In genomic region chr9:66620055-66620454, GRCm38 (mm10) we compare ENCODE assay signal across 10 mouse cellular contexts. TPM values are rescaled to one million over a fixed set of nuclear protein-coding genes. Genes with fewer than 3 reads are reported as not detected.
DNase-seq lines count a peak whose midpoint lies in the region; ATAC-seq and TF ChIP-seq lines count a peak whose summit lies in the region.
"Had no signal": no experiment of that assay in that cellular context is flagged by ENCODE, and none has a peak within 500 bp of the region (broad histone marks: within the 10 kb centered on the region; RNA-seq: fewer than 3 reads in every experiment).

No protein-coding gene starts in this region.

- intact Hi-C loops in gastrocnemius, adult 2 months (cut with DNase I) = no loop called here
- intact Hi-C loops in gastrocnemius, postnatal 36 days (cut with DNase I) = no loop called here

- H3K4me1 ChIP-seq in kidney, embryonic 15.5 days = peaks cover 22% of the 10 kb centered on the region
- H3K4me1 ChIP-seq in embryonic facial prominence, embryonic 13.5 days = peaks cover 35% of the 10 kb centered on the region
- H3K4me1 ChIP-seq in liver, embryonic 14.5 days (replicated peaks; ENCODE audit: control insufficient read depth in 2 of 2, insufficient read depth in 2 of 2, low read length in 1 of 2) = peaks cover 13 to 29% of the 10 kb centered on the region in 2 experiments
- H3K4me1 ChIP-seq in forebrain, embryonic 16.5 days (replicated peaks; ENCODE audit: control insufficient read depth, insufficient read depth, low read length) = 0 out of 2 replicates have a peak, but pooled peaks cover 2% of the 10 kb centered on the region

- TF ChIP-seq EP300 in liver, embryonic 14.5 days (IDR thresholded peaks at IDR 0.05; ENCODE audit: low read depth) = no peak

- TF ChIP-seq CTCF in gastrocnemius, adult 2 months (IDR thresholded peaks at IDR 0.05) = no peak
- no peak for TF ChIP-seq CTCF in liver, embryonic 14.5 days (IDR thresholded peaks at IDR 0.05; ENCODE audit: low read depth)

- no peaks in the 10 kb centered on the region for H3K36me3 ChIP-seq in kidney, embryonic 15.5 days
- no peaks in the 10 kb centered on the region for H3K36me3 ChIP-seq in embryonic facial prominence, embryonic 13.5 days
- no peaks in the 10 kb centered on the region for H3K36me3 ChIP-seq in liver, embryonic 14.5 days (replicated peaks; ENCODE audit: control insufficient read depth, insufficient read depth, low read depth)
- no peaks in the 10 kb centered on the region for H3K36me3 ChIP-seq in forebrain, embryonic 16.5 days (ENCODE audit: control insufficient read depth, insufficient read depth)
- H3K36me3 ChIP-seq: G1E had no signal

- 46% methylated on average over 1 of the region's 1 CpGs for WGBS in kidney, embryonic 15.5 days
- 77% methylated on average over 1 of the region's 1 CpGs for WGBS in embryonic facial prominence, embryonic 13.5 days
- WGBS in liver, embryonic 14.5 days (ENCODE audit: insufficient replicate concordance) = 52% methylated on average over 1 of the region's 1 CpGs
- WGBS in forebrain, embryonic 16.5 days = 100% methylated on average over 1 of the region's 1 CpGs

- DNase-seq in gastrocnemius, adult 2 months = no peak
- DNase-seq in gastrocnemius, postnatal 36 days = no peak
- DNase-seq in kidney, adult 18-20 months = no peak
- no peak for DNase-seq in liver, embryonic 14.5 days (ENCODE audit: low read depth in 3 of 3, low spot score in 3 of 3)
- no peak for DNase-seq in urinary bladder, postnatal 36 days (ENCODE audit: low spot score in 2 of 2)
- DNase-seq: cerebellum, adult 11-12 months had no signal

- H3K27me3 ChIP-seq in kidney, embryonic 15.5 days = no peaks in the 10 kb centered on the region
- no peaks in the 10 kb centered on the region for H3K27me3 ChIP-seq in embryonic facial prominence, embryonic 13.5 days
- H3K27me3 ChIP-seq in liver, embryonic 14.5 days (ENCODE audit: control insufficient read depth, insufficient read depth, low read length) = no peaks in the 10 kb centered on the region
- H3K27me3 ChIP-seq in forebrain, embryonic 16.5 days (replicated peaks; ENCODE audit: control insufficient read depth, insufficient read depth, low read length) = no peaks in the 10 kb centered on the region

- H3K9me3 ChIP-seq in kidney, embryonic 15.5 days (replicated peaks) = no peaks in the 10 kb centered on the region
- H3K9me3 ChIP-seq in embryonic facial prominence, embryonic 13.5 days = no peaks in the 10 kb centered on the region
- H3K9me3 ChIP-seq in liver, embryonic 14.5 days (ENCODE audit: control insufficient read depth, low read length) = no peaks in the 10 kb centered on the region
- no peaks in the 10 kb centered on the region for H3K9me3 ChIP-seq in forebrain, embryonic 16.5 days (ENCODE audit: control insufficient read depth, low read length)

- no peak for ATAC-seq in kidney, embryonic 15.5 days (replicated peaks; ENCODE audit: low FRiP score)
- no peak for ATAC-seq in embryonic facial prominence, embryonic 13.5 days (ENCODE audit: insufficient number of reproducible peaks, insufficient read depth, low FRiP score, low TSS enrichment, low read depth)
- ATAC-seq in liver, embryonic 14.5 days (ENCODE audit: insufficient read depth) = no peak
- ATAC-seq in forebrain, embryonic 16.5 days = no peak

- H3K4me2 ChIP-seq in kidney, embryonic 15.5 days = no peak overlapping the region
- H3K4me2 ChIP-seq in embryonic facial prominence, embryonic 13.5 days = no peak overlapping the region
- peak overlapping the region; percentile 20; the same call in 1 of the 2 replicates for H3K4me2 ChIP-seq in liver, embryonic 14.5 days (ENCODE audit: low read depth)
- no peak overlapping the region for H3K4me2 ChIP-seq in forebrain, embryonic 16.5 days (ENCODE audit: low read length)

- peak overlapping the region; percentile 82 for H3K27ac ChIP-seq in gastrocnemius, adult 2 months
- H3K27ac ChIP-seq in kidney, embryonic 15.5 days = peak overlapping the region; percentile 91
- H3K27ac ChIP-seq in embryonic facial prominence, embryonic 13.5 days = peak overlapping the region; percentile 63
- H3K27ac ChIP-seq in liver, embryonic 14.5 days = no peak overlapping the region
- no peak overlapping the region for H3K27ac ChIP-seq in forebrain, embryonic 16.5 days (ENCODE audit: low read length)

- H3K9ac ChIP-seq in kidney, embryonic 15.5 days = no peak overlapping the region
- H3K9ac ChIP-seq in embryonic facial prominence, embryonic 13.5 days = no peak overlapping the region
- H3K9ac ChIP-seq in liver, embryonic 14.5 days (replicated peaks) = no peak overlapping the region
- no peak overlapping the region for H3K9ac ChIP-seq in forebrain, embryonic 16.5 days (replicated peaks; ENCODE audit: low read depth, low read length)

- no peak overlapping the region for H3K4me3 ChIP-seq in gastrocnemius, adult 2 months
- H3K4me3 ChIP-seq in kidney, embryonic 15.5 days (replicated peaks) = no peak overlapping the region
- H3K4me3 ChIP-seq in embryonic facial prominence, embryonic 13.5 days = no peak overlapping the region
- no peak overlapping the region for H3K4me3 ChIP-seq in liver, embryonic 14.5 days (ENCODE audit: insufficient read depth in 1 of 2, low read depth in 2 of 2, low read length in 2 of 2)
- H3K4me3 ChIP-seq in forebrain, embryonic 16.5 days (replicated peaks; ENCODE audit: low read length) = no peak overlapping the region

RNA-seq across cellular contexts. Expression of gene Usp3, which starts 27.1 kb away (rescaled TPM):
- 10 to 100 TPM; 15.0 to 17.1 TPM for total RNA-seq in gastrocnemius, adult 2 months (2021)
- total RNA-seq in gastrocnemius, postnatal 36 days (2021) = 10 to 100 TPM; 13.2 to 15.4 TPM
- 66.2 and 68.0 TPM in 2 replicates for polyA plus RNA-seq in kidney, embryonic 15.5 days (2015; fragmentation: Nextera tagmentation; extraction: Ambion mirVana)
- 75.2 and 92.2 TPM in 2 replicates for polyA plus RNA-seq in embryonic facial prominence, embryonic 13.5 days (2015; fragmentation: Nextera tagmentation; extraction: Ambion mirVana)
- 3.6 and 6.7 TPM in 2 replicates for polyA plus RNA-seq in liver, embryonic 14.5 days (2012; rRNA removed)
- 14.8 TPM in 2 replicates for polyA plus RNA-seq in liver, embryonic 14.5 days (2014; fragmentation: Nextera tagmentation; extraction: Ambion mirVana)
- 93.0 and 110 TPM in 2 replicates for polyA plus RNA-seq in forebrain, embryonic 16.5 days (2015; fragmentation: Nextera tagmentation; extraction: Ambion mirVana)

Comparison
In these comparisons a context has a peak if more than half of its experiments do, and no peak if none do; other contexts are left out.
1. H3K27ac ChIP-seq: peak in gastrocnemius, adult 2 months (single experiment), kidney, embryonic 15.5 days (single experiment) and embryonic facial prominence, embryonic 13.5 days (single experiment); none in liver, embryonic 14.5 days (single experiment) and forebrain, embryonic 16.5 days (single experiment).